Mouse (Mus musculus) heart, postnatal 0 days (tissue): ENCODE measurements at regions not wholly inside any gene's neighbourhood (a gene's known extent, or its start where the extent isn't known, plus 50 kb on each side); places are given as distances from the start of the nearest gene placed in this dataset.

Source experiments
- ATAC-seq: fragments of 200-750 bp; cut with Nextera tagmentation; 2 replicates; pipeline ENCODE4 v1.8.0; 2017; ENCODE audit warnings: low read depth, moderate number of reproducible peaks, moderate library complexity; ENCODE audit not compliant: insufficient read depth
- DNase-seq: peaks from one replicate; pipeline ENCODE4 v3.0.0-alpha.2; 2016; ENCODE audit warnings: low spot score
- H3K27ac ChIP-seq: fragments of 300-500 bp; sonication (generic); 2 replicates; pipeline ENCODE4 v1.5.1; 2014; ENCODE audit warnings: low read depth, mild to moderate bottlenecking
- H3K27me3 ChIP-seq: fragments of 300-500 bp; sonication (generic); 2 replicates; pipeline ENCODE4 v1.6.1; 2014; ENCODE audit warnings: low read length, mixed read lengths; ENCODE audit not compliant: control insufficient read depth, insufficient read depth
- H3K36me3 ChIP-seq: fragments of 300-500 bp; sonication (generic); replicated peaks from 2 replicates; pipeline ENCODE4 v1.6.1; 2014; ENCODE audit warnings: low read length, mixed read lengths; ENCODE audit not compliant: control insufficient read depth, insufficient read depth
- H3K4me1 ChIP-seq: fragments of 300-500 bp; sonication (generic); 2 replicates; pipeline ENCODE4 v1.6.1; 2014; ENCODE audit warnings: antibody characterized with exemption; ENCODE audit not compliant: control insufficient read depth, insufficient read depth
- H3K4me2 ChIP-seq: fragments of 300-500 bp; sonication (generic); 2 replicates; pipeline ENCODE4 v1.6.1; 2014; ENCODE audit warnings: low read depth, mild to moderate bottlenecking, low read length, moderate library complexity
- H3K4me3 ChIP-seq: fragments of 300-500 bp; sonication (generic); 2 replicates; pipeline ENCODE4 v1.5.1; 2014; ENCODE audit warnings: low read depth, low read length
- H3K9ac ChIP-seq: fragments of 300-500 bp; sonication (generic); replicated peaks from 2 replicates; pipeline ENCODE4 v1.6.1; 2014; ENCODE audit warnings: low read depth, low read length, mixed read lengths
- H3K9me3 ChIP-seq: fragments of 300-500 bp; sonication (generic); replicated peaks from 2 replicates; pipeline ENCODE4 v1.6.1; 2016; ENCODE audit warnings: low read length; ENCODE audit not compliant: control insufficient read depth
- CTCF ChIP-seq: IDR thresholded peaks from 2 replicates; pipeline ENCODE4 v1.5.1; 2016; ENCODE audit warnings: antibody characterized with exemption, control low read depth, low read depth
- EP300 ChIP-seq: IDR thresholded peaks from 2 replicates; pipeline ENCODE4 v1.6.1; 2016; ENCODE audit warnings: antibody characterized with exemption, low read depth
- WGBS: fragments of 180-500 bp; shearing (Covaris S2); extraction: QIAGEN DNeasy Blood & Tissue Kit; methylation state at CpG from one replicate; pipeline ENCODE4 v1.1.7; 2014; 5-methylcytosine and 5-hydroxymethylcytosine counted together

GRCm38 (mm10) chr12:25394326-25394725, 297.4 kb upstream of the Id2 start:
- no peak overlapping the region for H3K4me2 ChIP-seq
- TF ChIP-seq CTCF (no peak), EP300 (no peak)
- H3K9ac ChIP-seq, result no peak overlapping the region
- H3K4me3 ChIP-seq, result no peak overlapping the region
- no peaks in the 10 kb centered on the region for H3K36me3 ChIP-seq
- no peaks in the 10 kb centered on the region for H3K27me3 ChIP-seq
- DNase-seq, result no peak
- no peaks in the 10 kb centered on the region for H3K9me3 ChIP-seq
- no peaks in the 10 kb centered on the region for H3K4me1 ChIP-seq
- no peak for ATAC-seq
- WGBS, result 77% methylated on average over 3 of the region's 3 CpGs
- H3K27ac ChIP-seq, result no peak overlapping the region

- Histone ChIP-seq H3K4me1 (no peaks in the 10 kb centered on the region), H3K4me2 (no peak overlapping the region), H3K9ac (no peak overlapping the region), H3K27me3 (no peaks in the 10 kb centered on the region), H3K9me3 (no peaks in the 10 kb centered on the region), H3K36me3 (no peaks in the 10 kb centered on the region), H3K27ac (no peak overlapping the region), H3K4me3 (no peak overlapping the region)
- 82% methylated on average over 4 of the region's 4 CpGs for whole genome bisulfite sequencing
- no peak for TF ChIP-seq EP300
- TF ChIP-seq CTCF, result no peak
- ATAC-seq (no peak), DNase-seq (no peak)
Observed at GRCm38 (mm10) chr12:25393501-25393900, 296.6 kb upstream of the Id2 start.

- ATAC-seq (no peak), DNase-seq (no peak)
- no peaks in the 10 kb centered on the region for H3K4me1 ChIP-seq
- H3K27me3 ChIP-seq, result no peaks in the 10 kb centered on the region
- H3K4me2 ChIP-seq, result no peak overlapping the region
- TF ChIP-seq CTCF, result no peak
- no peak for TF ChIP-seq EP300
- no peaks in the 10 kb centered on the region for H3K9me3 ChIP-seq
- H3K27ac ChIP-seq, result no peak overlapping the region
- H3K36me3 ChIP-seq, result no peaks in the 10 kb centered on the region
- H3K9ac ChIP-seq, result no peak overlapping the region
- H3K4me3 ChIP-seq, result no peak overlapping the region
- WGBS, result 65% methylated on average over 5 of the region's 5 CpGs
Observed at GRCm38 (mm10) chr12:25389202-25389601, 292.3 kb upstream of the Id2 start.

- ATAC-seq, result no peak
- Histone ChIP-seq H3K9ac (no peak overlapping the region), H3K9me3 (no peaks in the 10 kb centered on the region), H3K4me2 (no peak overlapping the region), H3K4me1 (no peaks in the 10 kb centered on the region), H3K4me3 (no peak overlapping the region), H3K27ac (no peak overlapping the region), H3K27me3 (no peaks in the 10 kb centered on the region), H3K36me3 (no peaks in the 10 kb centered on the region)
- no peak for DNase-seq
- TF ChIP-seq EP300 (no peak), CTCF (no peak)
- 48% methylated on average over 5 of the region's 5 CpGs for WGBS
Observed at GRCm38 (mm10) chr12:25387791-25388280, 290.9 kb upstream of the Id2 start.

- no peaks in the 10 kb centered on the region for H3K36me3 ChIP-seq
- H3K4me1 ChIP-seq, result no peaks in the 10 kb centered on the region
- 59% methylated on average over 6 of the region's 6 CpGs for WGBS
- no peaks in the 10 kb centered on the region for H3K9me3 ChIP-seq
- H3K27ac ChIP-seq, result no peak overlapping the region
- DNase-seq (no peak), ATAC-seq (no peak)
- TF ChIP-seq EP300 (no peak), CTCF (no peak)
- no peak overlapping the region for H3K9ac ChIP-seq
- H3K27me3 ChIP-seq, result no peaks in the 10 kb centered on the region
- H3K4me3 ChIP-seq, result no peak overlapping the region
- no peak overlapping the region for H3K4me2 ChIP-seq
Observed at GRCm38 (mm10) chr12:25382961-25383360, 286.0 kb upstream of the Id2 start.

- no peak for DNase-seq
- H3K27ac ChIP-seq, result no peak overlapping the region
- H3K27me3 ChIP-seq, result no peaks in the 10 kb centered on the region
- no peak overlapping the region for H3K4me3 ChIP-seq
- WGBS, result 78% methylated on average over 2 of the region's 2 CpGs
- H3K36me3 ChIP-seq, result no peaks in the 10 kb centered on the region
- H3K9ac ChIP-seq, result no peak overlapping the region
- no peak overlapping the region for H3K4me2 ChIP-seq
- no peaks in the 10 kb centered on the region for H3K4me1 ChIP-seq
- H3K9me3 ChIP-seq, result no peaks in the 10 kb centered on the region
- TF ChIP-seq EP300 (no peak), CTCF (no peak)
- ATAC-seq, result no peak
Observed at GRCm38 (mm10) chr12:25382475-25382874, 285.5 kb upstream of the Id2 start.
